Mouse (Mus musculus) B cell, adult 2 months (primary cell): ENCODE measurements at regions not wholly inside any gene's neighbourhood (a gene's known extent, or its start where the extent isn't known, plus 50 kb on each side); places are given as distances from the start of the nearest gene placed in this dataset.
A peak's percentile ranks its signal among the peaks of the same experiment; 100 is the strongest.

ENCODE experiments used
- DNase-seq, 2 experiments: peaks; one replicate each; pipeline ENCODE4 v3.0.0; 2022

- peak; percentile 35 to 45 for DNase-seq
These were observed 116.2 kb upstream of the Bank1 start for GRCm38 (mm10) chr3:136442099-136442498.

- DNase-seq, result no peak
These were observed 114.2 kb upstream of the Bank1 start for GRCm38 (mm10) chr3:136439907-136440645.

- DNase-seq, result no peak
These were observed 113.5 kb upstream of the Bank1 start for GRCm38 (mm10) chr3:136439350-136439749.

GRCm38 (mm10) chr3:136434407-136434806 is 108.5 kb upstream of the Bank1 start:
- DNase-seq, result no peak

DNA sequence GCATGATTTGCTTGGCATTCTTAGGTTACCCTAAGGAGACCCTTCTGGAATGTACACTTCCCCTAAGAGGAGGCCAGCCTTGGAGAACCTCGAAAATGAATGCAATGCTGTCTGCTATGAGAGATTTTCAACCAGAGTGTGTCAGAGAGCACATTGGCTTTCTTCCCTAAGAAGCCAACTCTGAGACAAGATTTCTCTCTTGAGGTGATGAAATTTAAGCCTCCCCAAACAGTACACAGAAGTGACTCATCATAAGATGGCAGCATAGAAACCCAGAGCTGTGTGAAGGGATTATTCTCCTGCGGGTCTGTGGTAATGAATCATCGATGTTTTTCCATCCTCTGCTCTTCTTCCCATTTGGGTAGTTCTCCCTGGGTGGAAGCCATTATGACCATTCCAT is 106.2 kb upstream of the Bank1 start:
- DNase-seq, result no peak

- DNase-seq, result no peak
These were observed 101.6 kb upstream of the Bank1 start for GRCm38 (mm10) chr3:136427427-136427826.

- DNase-seq, result peak in 1 of 2 experiments; percentile 17
These were observed 100.8 kb upstream of the Bank1 start for GRCm38 (mm10) chr3:136426539-136427194.

DNA sequence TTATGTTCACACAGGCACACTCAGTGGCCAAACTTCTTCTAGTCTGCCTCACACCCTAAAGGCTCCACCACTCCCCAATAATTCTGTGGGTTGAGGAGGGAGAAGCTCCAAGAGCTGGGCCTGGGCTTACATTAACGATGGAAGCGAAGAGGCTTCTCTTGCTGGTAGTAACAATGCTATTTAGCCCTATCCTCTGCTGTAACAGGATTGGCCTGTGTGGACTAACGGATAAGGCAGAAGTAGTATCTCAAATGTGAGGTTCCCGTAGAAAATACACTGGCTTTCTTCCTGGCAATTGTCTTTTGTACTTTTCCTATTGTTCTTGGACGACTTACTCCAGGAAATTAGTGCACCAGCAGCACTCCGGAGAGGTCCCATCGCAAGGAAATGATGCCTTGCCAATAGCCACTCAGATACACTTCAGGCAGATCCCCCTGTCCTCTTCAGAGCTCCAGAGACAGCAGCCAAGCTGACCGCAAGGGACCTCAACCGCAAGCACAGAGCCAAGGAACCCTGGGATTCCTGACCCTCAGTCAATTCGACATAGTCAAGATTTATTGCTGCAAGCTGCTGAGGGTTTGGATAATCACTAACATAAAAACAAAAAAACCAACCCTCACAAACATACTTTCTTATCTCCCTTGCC is 96.2 kb upstream of the Bank1 start:
- no peak for DNase-seq

GRCm38 (mm10) chr3:136405606-136406005 is 79.7 kb upstream of the Bank1 start:
- DNase-seq, result no peak

- peak; percentile 5 to 8 for DNase-seq
These were observed 57.4 kb upstream of the Bank1 start for GRCm38 (mm10) chr3:136383282-136383681.

DNA sequence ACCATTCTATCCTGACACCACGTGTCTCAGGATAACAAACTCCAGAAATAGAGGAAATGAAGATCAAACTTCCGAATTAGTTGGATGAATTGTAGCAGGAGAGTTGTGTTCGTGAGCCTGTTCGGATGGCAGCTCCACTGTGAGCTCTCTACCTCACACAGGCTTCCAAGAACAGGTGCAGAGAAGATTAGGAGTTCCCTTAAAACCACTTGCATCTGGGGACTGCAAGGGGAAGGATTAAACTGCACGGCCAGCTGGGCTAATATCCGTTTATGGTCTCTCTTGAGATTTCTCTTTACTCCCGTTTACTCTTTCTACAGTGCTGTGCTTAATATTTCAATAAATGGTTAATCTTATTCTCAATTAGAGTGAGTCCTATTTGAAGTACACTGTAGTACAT is 54.8 kb upstream of the Bank1 start:
- no peak for DNase-seq

DNA sequence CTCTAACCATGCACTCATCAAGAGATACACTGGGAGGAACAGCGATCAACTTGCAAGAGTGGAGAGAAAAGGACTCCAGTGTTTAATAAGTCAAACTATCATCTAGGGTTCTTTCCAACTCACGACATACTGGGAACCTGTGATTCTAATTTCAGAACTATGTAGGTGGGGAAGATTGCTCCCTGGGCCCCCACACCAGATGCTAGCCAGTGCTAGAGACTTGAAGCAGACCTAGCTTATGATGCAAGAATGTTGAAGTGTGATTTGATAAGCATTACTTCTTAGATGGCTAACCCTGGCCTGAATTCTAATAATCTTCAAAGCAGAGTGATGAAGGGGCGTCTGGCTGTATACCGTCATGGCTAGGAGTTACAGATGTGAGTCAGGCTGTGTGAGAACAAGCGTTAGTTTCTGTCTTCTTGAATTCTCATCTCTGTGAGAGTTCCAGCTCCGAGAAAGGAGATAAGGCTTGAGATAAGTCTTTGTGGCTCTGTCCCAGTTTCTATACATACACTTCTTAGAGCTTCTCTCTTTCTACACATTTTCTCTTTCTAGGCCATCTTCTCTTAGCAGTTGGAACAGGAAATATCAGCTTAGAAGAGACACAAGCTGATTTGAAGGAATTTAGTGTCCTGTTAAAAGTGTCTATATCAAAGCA is 54.0 kb upstream of the Bank1 start:
- no peak for DNase-seq

DNA sequence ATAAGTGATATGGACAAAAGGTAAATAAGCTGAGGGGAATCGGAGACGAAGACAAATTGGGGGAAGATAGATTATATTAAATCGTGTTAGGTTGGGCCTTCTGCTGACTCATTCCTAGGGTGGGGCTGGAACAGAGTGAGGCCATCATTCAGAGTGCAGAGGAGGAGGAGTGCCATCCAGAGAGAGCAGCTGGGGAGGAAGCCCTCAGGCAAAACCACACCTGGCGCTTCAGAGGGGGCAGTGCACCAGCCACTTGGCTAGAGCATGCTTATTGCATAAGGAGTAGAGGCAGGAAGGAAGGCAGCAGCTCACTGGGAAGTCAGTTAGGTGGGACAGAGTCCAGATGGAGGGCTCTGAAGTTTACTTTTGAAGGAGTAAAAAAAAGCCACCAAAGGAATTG is 51.0 kb upstream of the Bank1 start:
- DNase-seq, result peak in 1 of 2 experiments; percentile 3
